Mouse (Mus musculus) embryonic facial prominence, embryonic 12.5 days (tissue): Measurements from ENCODE around the gene Secisbp2l. TPM values are rescaled to one million over a fixed set of nuclear protein-coding genes. Genes with fewer than 3 reads are reported as not detected.

Source experiments
- ATAC-seq: fragments of 200-750 bp; cut with Nextera tagmentation; 2 replicates; pipeline ENCODE4 v1.8.0; 2017; ENCODE audit not compliant: insufficient number of reproducible peaks, insufficient read depth, low FRiP score, low TSS enrichment
- H3K27ac ChIP-seq: fragments of 300-500 bp; sonication (generic); 2 replicates; pipeline ENCODE4 v1.5.1; 2016; ENCODE audit warnings: mild to moderate bottlenecking
- H3K27me3 ChIP-seq: fragments of 300-500 bp; sonication (generic); 2 replicates; pipeline ENCODE4 v1.6.1; 2016; ENCODE audit warnings: mild to moderate bottlenecking, moderate library complexity
- H3K36me3 ChIP-seq: fragments of 300-500 bp; sonication (generic); 2 replicates; pipeline ENCODE4 v1.6.1; 2016; ENCODE audit warnings: mild to moderate bottlenecking
- H3K4me1 ChIP-seq: fragments of 300-500 bp; sonication (generic); 2 replicates; pipeline ENCODE4 v1.6.1; 2016
- H3K4me2 ChIP-seq: fragments of 300-500 bp; sonication (generic); replicated peaks from 2 replicates; pipeline ENCODE4 v1.6.1; 2016; ENCODE audit warnings: mild to moderate bottlenecking, moderate library complexity
- H3K4me3 ChIP-seq: fragments of 300-500 bp; sonication (generic); 2 replicates; pipeline ENCODE4 v1.5.1; 2016; ENCODE audit warnings: mild to moderate bottlenecking
- H3K9ac ChIP-seq: fragments of 300-500 bp; sonication (generic); 2 replicates; pipeline ENCODE4 v1.6.1; 2016; ENCODE audit warnings: mild to moderate bottlenecking, moderate library complexity
- H3K9me3 ChIP-seq: fragments of 300-500 bp; sonication (generic); 2 replicates; pipeline ENCODE4 v1.6.1; 2016; ENCODE audit warnings: mild to moderate bottlenecking, moderate library complexity
- WGBS: fragments of 180-500 bp; shearing (Covaris S2); methylation state at CpG from one replicate; pipeline ENCODE4 v1.1.7; 2016; 5-methylcytosine and 5-hydroxymethylcytosine counted together
- polyA plus RNA-seq: library from polyadenylated mRNA; unstranded; fragments of >200 nt; fragmentation: Nextera tagmentation; extraction: Ambion mirVana; gene quantifications from 2 replicates; pipeline ENCODE4 v1.2.1, GENCODE M21; 2016

Gene Secisbp2l
- polyA plus RNA-seq, 1 experiment from 2014 or later = 22.8 TPM

GRCm38 (mm10) chr2:125735333-125736024 lies 47.2 kb downstream of the Secisbp2l start:
- no peak overlapping the region for H3K27ac ChIP-seq
- ATAC-seq = no peak
- no peaks in the 10 kb centered on the region for H3K27me3 ChIP-seq
- no peaks in the 10 kb centered on the region for H3K9me3 ChIP-seq
- H3K4me3 ChIP-seq = no peak overlapping the region
- no peak overlapping the region for H3K9ac ChIP-seq
- peaks cover 17% of the 10 kb centered on the region for H3K36me3 ChIP-seq
- no peak overlapping the region for H3K4me2 ChIP-seq
- WGBS = 47% methylated on average over 2 of the region's 2 CpGs
- peaks cover 22% of the 10 kb centered on the region for H3K4me1 ChIP-seq

- no peak overlapping the region for H3K4me2 ChIP-seq
- ATAC-seq = no peak
- no peak overlapping the region for H3K9ac ChIP-seq
- H3K36me3 ChIP-seq = peaks cover 11% of the 10 kb centered on the region
- peaks cover 22% of the 10 kb centered on the region for H3K4me1 ChIP-seq
- H3K9me3 ChIP-seq = no peaks in the 10 kb centered on the region
- no peaks in the 10 kb centered on the region for H3K27me3 ChIP-seq
- no peak overlapping the region for H3K27ac ChIP-seq
- no peak overlapping the region for H3K4me3 ChIP-seq
These were observed 47.9 kb downstream of the Secisbp2l start for GRCm38 (mm10) chr2:125734741-125735140.

- Histone ChIP-seq H3K36me3 (no peaks in the 10 kb centered on the region), H3K27me3 (no peaks in the 10 kb centered on the region), H3K4me2 (peak overlapping the region; percentile 61), H3K9ac (peak overlapping the region; percentile 57), H3K9me3 (no peaks in the 10 kb centered on the region), H3K4me3 (peak overlapping the region; percentile 42), H3K27ac (peak overlapping the region; percentile 83), H3K4me1 (peaks cover 22% of the 10 kb centered on the region)
- 5% methylated on average over 35 of the region's 35 CpGs for WGBS
- ATAC-seq = peak; percentile 90
These were observed 50.7 kb downstream of the Secisbp2l start for GRCm38 (mm10) chr2:125731763-125732560.

GRCm38 (mm10) chr2:125724546-125725114 lies 58.0 kb downstream of the Secisbp2l start:
- peak overlapping the region; percentile 99 for H3K4me2 ChIP-seq
- no peaks in the 10 kb centered on the region for H3K9me3 ChIP-seq
- no peak for ATAC-seq
- peaks cover 13% of the 10 kb centered on the region for H3K4me1 ChIP-seq
- H3K27me3 ChIP-seq = peaks cover 39% of the 10 kb centered on the region
- no peak overlapping the region for H3K27ac ChIP-seq
- peak overlapping the region; percentile 11; the same call in 1 of the 2 replicates for H3K9ac ChIP-seq
- 3% methylated on average over 16 of the region's 16 CpGs for WGBS
- H3K36me3 ChIP-seq = no peaks in the 10 kb centered on the region
- H3K4me3 ChIP-seq = peak overlapping the region; percentile 52

- H3K4me3 ChIP-seq = peak within 1 kb of the TSS; percentile 52
- ATAC-seq = 0 out of 2 replicates have a peak, but pooled peaks have one; percentile 7
- under 1% methylated on average over 15 of the region's 15 CpGs for WGBS
- H3K4me2 ChIP-seq = peak within 1 kb of the TSS; percentile 99
- H3K9ac ChIP-seq = peak within 1 kb of the TSS; percentile 57
- H3K9me3 ChIP-seq = no peaks in the 10 kb centered on the region
- H3K4me1 ChIP-seq = peaks cover 13% of the 10 kb centered on the region
- H3K27ac ChIP-seq = no peak within 1 kb of the TSS
- H3K36me3 ChIP-seq = no peaks in the 10 kb centered on the region
- H3K27me3 ChIP-seq = peaks cover 39% of the 10 kb centered on the region
These were observed 58.6 kb downstream of the Secisbp2l start, which contains the start of gene Shc4 for GRCm38 (mm10) chr2:125724086-125724430. Gene Shc4 (minus strand): TSS chr2:125724148.

GRCm38 (mm10) chr2:125723408-125724085 lies 59.1 kb downstream of the Secisbp2l start:
- peak overlapping the region; percentile 57 for H3K9ac ChIP-seq
- peak; percentile 58 for ATAC-seq
- no peaks in the 10 kb centered on the region for H3K36me3 ChIP-seq
- peaks cover 39% of the 10 kb centered on the region for H3K27me3 ChIP-seq
- H3K4me3 ChIP-seq = peak overlapping the region; percentile 52
- H3K4me1 ChIP-seq = peaks cover 13% of the 10 kb centered on the region
- H3K4me2 ChIP-seq = peak overlapping the region; percentile 99
- H3K9me3 ChIP-seq = no peaks in the 10 kb centered on the region
- no peak overlapping the region for H3K27ac ChIP-seq
- under 1% methylated on average over 34 of the region's 34 CpGs for WGBS

- Histone ChIP-seq H3K9me3 (no peaks in the 10 kb centered on the region), H3K4me2 (peak overlapping the region; percentile 99), H3K9ac (peak overlapping the region; percentile 57; the same call in 1 of the 2 replicates), H3K27ac (no peak overlapping the region), H3K27me3 (peaks cover 39% of the 10 kb centered on the region), H3K4me1 (peaks cover 13% of the 10 kb centered on the region), H3K36me3 (no peaks in the 10 kb centered on the region), H3K4me3 (peak overlapping the region; percentile 52)
- under 1% methylated on average over 18 of the region's 18 CpGs for WGBS
- no peak for ATAC-seq
These were observed 59.6 kb downstream of the Secisbp2l start for GRCm38 (mm10) chr2:125723086-125723407.

- no peaks in the 10 kb centered on the region for H3K36me3 ChIP-seq
- H3K9ac ChIP-seq = no peak overlapping the region
- H3K4me2 ChIP-seq = no peak overlapping the region
- ATAC-seq = no peak
- no peaks in the 10 kb centered on the region for H3K9me3 ChIP-seq
- peaks cover 5% of the 10 kb centered on the region for H3K27me3 ChIP-seq
- H3K4me1 ChIP-seq = no peaks in the 10 kb centered on the region
- H3K4me3 ChIP-seq = no peak overlapping the region
- H3K27ac ChIP-seq = no peak overlapping the region
- WGBS = 82% methylated on average over 8 of the region's 8 CpGs
These were observed 66.1 kb downstream of the Secisbp2l start for GRCm38 (mm10) chr2:125716599-125716998.

GRCm38 (mm10) chr2:125706510-125706921 lies 76.2 kb downstream of the Secisbp2l start:
- Histone ChIP-seq H3K36me3 (no peaks in the 10 kb centered on the region), H3K9me3 (no peaks in the 10 kb centered on the region), H3K9ac (no peak overlapping the region), H3K4me1 (no peaks in the 10 kb centered on the region), H3K4me3 (no peak overlapping the region), H3K27me3 (no peaks in the 10 kb centered on the region), H3K4me2 (no peak overlapping the region), H3K27ac (no peak overlapping the region)
- 79% methylated on average over 5 of the region's 5 CpGs for WGBS
- ATAC-seq = no peak

GRCm38 (mm10) chr2:125704907-125705631 lies 77.6 kb downstream of the Secisbp2l start:
- H3K9me3 ChIP-seq = no peaks in the 10 kb centered on the region
- no peak for ATAC-seq
- no peaks in the 10 kb centered on the region for H3K27me3 ChIP-seq
- H3K9ac ChIP-seq = no peak overlapping the region
- no peak overlapping the region for H3K4me2 ChIP-seq
- no peak overlapping the region for H3K4me3 ChIP-seq
- H3K36me3 ChIP-seq = no peaks in the 10 kb centered on the region
- WGBS = 40% methylated on average over 12 of the region's 12 CpGs
- no peak overlapping the region for H3K27ac ChIP-seq
- no peaks in the 10 kb centered on the region for H3K4me1 ChIP-seq

GRCm38 (mm10) chr2:125702851-125703250 lies 79.8 kb downstream of the Secisbp2l start:
- no peak for ATAC-seq
- Histone ChIP-seq H3K27me3 (no peaks in the 10 kb centered on the region), H3K9me3 (no peaks in the 10 kb centered on the region), H3K9ac (no peak overlapping the region), H3K27ac (no peak overlapping the region), H3K36me3 (no peaks in the 10 kb centered on the region), H3K4me2 (no peak overlapping the region), H3K4me1 (no peaks in the 10 kb centered on the region), H3K4me3 (no peak overlapping the region)
- WGBS = 84% methylated on average over 2 of the region's 2 CpGs
